Mouse (Mus musculus): Measurements from ENCODE around the gene Arhgef19.

Gene Arhgef19

GRCm38 (mm10) chr4:141238492-141239387, 559 bp upstream of the Arhgef19 start:
- DNase-seq: no peak

DNA sequence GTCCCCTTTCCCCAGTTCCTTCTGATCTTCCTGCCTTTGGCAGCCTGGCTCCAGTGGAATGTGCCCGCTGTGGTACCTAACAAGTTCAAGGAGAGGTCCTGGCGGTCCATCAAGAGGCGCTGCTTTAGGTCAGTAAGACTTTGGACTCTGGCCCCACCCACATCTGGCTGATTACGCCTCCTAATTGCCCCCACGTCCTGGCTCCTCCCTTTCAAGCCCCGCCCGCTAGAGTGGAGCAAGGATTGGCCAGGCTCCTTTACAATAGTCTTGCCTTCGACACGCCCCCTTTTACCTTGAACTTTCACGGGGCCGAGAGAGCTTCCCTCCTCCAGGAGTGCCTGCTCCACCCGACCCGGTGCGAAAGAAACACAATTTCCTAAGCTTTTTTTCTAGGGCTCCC, 1.3 kb downstream of the Arhgef19 start:
- peak; percentile 84 to 86 for DNase-seq

- no peak for DNase-seq
These were observed 2.6 kb downstream of the Arhgef19 start for GRCm38 (mm10) chr4:141241861-141242260.

GRCm38 (mm10) chr4:141242651-141243241, 3.4 kb downstream of the Arhgef19 start:
- peak; percentile 51 to 54 for DNase-seq

- no peak for DNase-seq
These were observed 4.3 kb downstream of the Arhgef19 start for GRCm38 (mm10) chr4:141243636-141244035.

DNA sequence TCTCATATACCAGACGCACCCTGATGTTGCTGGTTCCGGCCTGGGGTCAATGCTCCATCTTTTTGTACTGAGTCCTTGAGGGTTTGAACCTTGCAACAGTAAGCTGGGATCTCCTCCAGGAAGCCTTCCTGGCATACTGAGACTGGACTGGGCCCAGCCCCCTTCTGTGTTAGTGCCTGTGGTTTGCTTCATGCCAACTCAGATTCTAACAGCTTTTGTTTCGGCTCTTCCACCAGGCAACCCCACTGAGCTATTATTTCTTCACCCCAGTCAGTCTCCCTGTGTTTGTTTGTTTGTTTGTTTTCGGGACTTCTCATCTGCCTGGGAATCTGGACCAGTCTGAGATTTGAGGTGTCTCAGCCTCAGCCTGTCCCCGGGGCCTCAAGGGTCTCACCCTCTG, 5.1 kb downstream of the Arhgef19 start:
- DNase-seq: no peak

- peak; percentile 47 to 65 for DNase-seq
These were observed 5.7 kb downstream of the Arhgef19 start for GRCm38 (mm10) chr4:141244931-141245425.

GRCm38 (mm10) chr4:141246089-141246997, 7.0 kb downstream of the Arhgef19 start:
- DNase-seq: no peak

DNA sequence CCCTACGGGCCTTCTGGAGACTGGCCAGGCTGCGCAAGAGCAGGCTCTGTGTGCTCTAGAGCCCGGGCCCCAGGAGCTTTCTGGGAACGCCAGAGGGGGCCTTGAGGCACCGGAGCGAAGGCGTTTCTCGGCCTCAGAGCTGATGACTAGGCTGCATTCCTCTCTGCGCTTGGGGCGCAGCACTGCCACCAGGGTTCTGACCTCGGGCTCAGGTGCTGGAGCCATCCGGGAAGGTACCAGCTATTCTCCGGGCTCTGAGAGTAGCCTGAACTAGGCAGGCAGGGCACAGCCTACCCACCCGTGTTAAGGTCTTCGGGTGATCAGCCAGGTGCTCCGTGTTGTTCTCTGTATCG, 7.7 kb downstream of the Arhgef19 start:
- DNase-seq: no peak

DNA sequence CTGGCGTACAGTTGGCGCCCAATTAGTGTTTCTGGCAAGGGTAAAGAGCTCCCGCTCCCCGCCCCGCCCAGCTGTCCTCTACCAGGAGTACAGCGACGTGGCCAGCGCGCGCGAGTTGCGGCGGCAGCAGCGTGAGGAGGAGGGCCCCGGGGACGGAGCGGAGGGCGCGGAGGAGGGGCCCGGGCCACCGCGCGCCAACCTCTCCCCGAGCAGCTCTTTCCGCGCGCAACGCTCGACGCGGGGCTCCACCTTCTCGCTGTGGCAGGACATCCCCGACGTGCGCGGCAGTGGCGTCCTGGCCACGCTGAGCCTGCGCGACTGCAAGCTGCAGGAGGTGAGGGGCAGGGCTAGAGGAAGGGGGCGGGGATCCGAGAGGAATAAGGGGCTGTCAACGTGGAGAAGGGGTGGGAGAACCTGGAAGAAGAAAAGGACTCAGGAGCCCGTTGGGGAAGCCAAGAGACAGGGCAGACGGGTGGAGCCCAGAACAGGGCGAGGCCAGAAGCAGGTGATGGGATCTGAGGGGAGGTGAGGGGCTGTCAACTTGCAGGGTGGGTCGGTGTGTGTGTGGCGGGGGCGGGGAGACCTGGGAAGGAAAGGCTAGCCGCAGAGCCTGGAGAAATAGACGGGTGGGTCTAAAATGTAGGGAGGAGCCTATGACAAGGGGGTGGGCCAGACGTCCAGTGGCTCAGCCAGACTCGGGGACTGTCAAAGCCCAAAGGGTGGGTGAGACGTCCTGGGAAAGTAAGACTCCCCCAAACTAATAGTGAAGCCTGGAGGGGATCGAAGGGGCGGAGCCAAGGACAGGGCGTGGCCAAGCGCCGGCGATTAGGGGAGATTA, 8.7 kb downstream of the Arhgef19 start:
- DNase-seq: no peak

DNA sequence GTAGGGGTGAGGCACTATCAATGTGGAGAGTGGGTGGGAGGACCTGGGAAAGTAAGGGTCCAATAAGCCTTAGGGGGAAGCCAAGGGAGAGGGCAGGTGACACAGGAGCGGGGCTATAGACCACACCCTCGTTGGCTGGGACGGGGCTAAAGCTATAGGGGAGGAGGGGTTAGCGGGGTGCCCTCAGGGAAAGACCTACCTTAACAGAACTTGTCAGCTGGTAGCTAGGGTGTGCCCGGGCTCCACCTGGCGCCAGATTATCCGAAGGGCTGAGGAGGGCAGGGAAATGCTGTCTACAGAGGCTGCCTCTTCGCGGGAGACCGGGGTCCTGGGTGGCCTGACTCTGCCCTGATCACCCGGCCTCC, 9.3 kb downstream of the Arhgef19 start:
- DNase-seq: no peak

- no peak for DNase-seq
These were observed 10.1 kb downstream of the Arhgef19 start for GRCm38 (mm10) chr4:141249383-141249782.

DNA sequence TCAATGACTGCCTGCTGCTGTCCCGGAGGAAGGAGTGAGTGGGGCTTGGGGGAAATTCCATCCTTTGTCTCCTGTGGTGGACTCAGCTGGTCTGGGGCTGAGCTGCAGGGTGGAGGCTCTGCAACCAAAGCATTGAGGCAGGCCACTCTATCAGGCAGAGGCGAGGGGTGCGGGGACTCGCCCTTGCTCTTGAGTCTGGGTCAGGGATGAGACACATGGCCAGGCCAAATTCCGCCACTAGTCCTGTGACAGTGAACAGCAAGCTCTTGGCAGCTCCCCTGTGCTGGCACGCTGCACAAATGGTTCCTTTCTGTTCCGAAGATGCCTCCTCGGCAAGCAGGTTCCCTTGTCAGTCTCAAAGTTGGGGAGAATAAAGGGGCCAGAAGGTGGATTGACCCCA, 11.8 kb downstream of the Arhgef19 start:
- no peak for DNase-seq

GRCm38 (mm10) chr4:141252641-141253040, 13.3 kb downstream of the Arhgef19 start:
- no peak for DNase-seq

DNA sequence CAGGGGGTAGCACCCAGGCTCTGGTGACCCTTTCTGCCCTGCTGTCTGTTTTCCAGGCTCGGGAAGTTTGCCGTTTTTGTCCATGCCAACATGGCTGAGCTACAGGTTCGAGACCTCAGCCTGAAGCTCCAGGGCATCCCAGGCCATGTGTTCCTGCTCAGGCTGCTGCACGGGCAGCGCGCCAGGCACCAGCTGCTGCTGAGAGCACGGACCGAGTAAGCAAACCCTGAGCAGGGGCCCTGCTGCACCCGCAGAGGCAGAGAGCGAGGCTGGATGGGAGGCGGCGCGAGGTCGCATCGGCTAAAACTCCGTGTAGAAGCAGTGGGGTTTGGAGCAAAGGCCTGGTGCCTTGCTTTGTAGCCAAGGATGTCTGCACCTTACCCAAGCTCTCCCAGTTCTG, 14.9 kb downstream of the Arhgef19 start:
- DNase-seq: no peak

- no peak for DNase-seq
These were observed 18.1 kb downstream of the Arhgef19 start for GRCm38 (mm10) chr4:141257440-141257839.

DNA sequence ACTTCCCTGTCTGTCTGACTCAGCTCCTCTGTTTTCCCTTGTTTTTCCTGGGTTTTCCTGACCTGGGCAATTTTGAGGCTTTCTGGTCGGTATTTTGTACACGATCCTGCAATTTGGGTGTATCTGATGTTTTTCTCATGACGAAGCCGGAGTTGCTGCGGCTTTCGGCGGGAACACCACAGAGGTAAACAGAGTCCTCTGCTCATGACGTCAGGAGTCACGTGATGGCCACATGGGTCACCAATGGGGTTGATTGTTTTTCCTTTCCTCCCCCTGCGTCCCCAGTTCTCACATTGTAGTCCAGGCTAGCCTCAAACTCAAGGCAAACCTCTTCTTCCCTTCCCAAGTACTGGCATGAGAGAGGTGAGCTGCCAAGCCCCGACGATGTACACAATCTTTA, 20.1 kb downstream of the Arhgef19 start:
- no peak for DNase-seq

GRCm38 (mm10) chr4:141260007-141260723, 20.9 kb downstream of the Arhgef19 start:
- DNase-seq: no peak

- DNase-seq: no peak
These were observed 23.8 kb downstream of the Arhgef19 start for GRCm38 (mm10) chr4:141262906-141263637.

- DNase-seq: no peak
These were observed 26.8 kb downstream of the Arhgef19 start for GRCm38 (mm10) chr4:141265979-141266637.

Data from kidney, adult 8-10 months (tissue).